Mouse (Mus musculus) limb, embryonic 15.5 days (tissue): Measurements from ENCODE around the gene Zp3. TPM values are rescaled to one million over a fixed set of nuclear protein-coding genes. Genes with fewer than 3 reads are reported as not detected.
A peak's percentile ranks its signal among the peaks of the same experiment; 100 is the strongest.

Source experiments
- ATAC-seq: fragments of 200-750 bp; cut with Nextera tagmentation; 2 replicates; pipeline ENCODE4 v1.8.0; 2017; ENCODE audit warnings: low read depth, moderate TSS enrichment; ENCODE audit not compliant: insufficient number of reproducible peaks, low FRiP score, low TSS enrichment
- H3K27ac ChIP-seq: fragments of 300-500 bp; sonication (generic); 2 replicates; pipeline ENCODE4 v1.5.1; 2015; ENCODE audit warnings: moderate library complexity, mild to moderate bottlenecking, inconsistent platforms
- H3K27me3 ChIP-seq: fragments of 300-500 bp; sonication (generic); 2 replicates; pipeline ENCODE4 v1.6.1; 2015; ENCODE audit warnings: inconsistent platforms
- H3K36me3 ChIP-seq: fragments of 300-500 bp; sonication (generic); 2 replicates; pipeline ENCODE4 v1.6.1; 2015; ENCODE audit warnings: inconsistent platforms
- H3K4me1 ChIP-seq: fragments of 300-500 bp; sonication (generic); 2 replicates; pipeline ENCODE4 v1.6.1; 2015; ENCODE audit warnings: inconsistent platforms
- H3K4me2 ChIP-seq: fragments of 300-500 bp; sonication (generic); 2 replicates; pipeline ENCODE4 v1.6.1; 2015; ENCODE audit warnings: mild to moderate bottlenecking, inconsistent platforms
- H3K4me3 ChIP-seq: fragments of 300-500 bp; sonication (generic); 2 replicates; pipeline ENCODE4 v1.5.1; 2015; ENCODE audit warnings: mild to moderate bottlenecking, inconsistent platforms
- H3K9ac ChIP-seq: fragments of 300-500 bp; sonication (generic); 2 replicates; pipeline ENCODE4 v1.6.1; 2015; ENCODE audit warnings: inconsistent platforms
- H3K9me3 ChIP-seq: fragments of 300-500 bp; sonication (generic); 2 replicates; pipeline ENCODE4 v1.6.1; 2016; ENCODE audit warnings: inconsistent platforms
- WGBS: fragments of 180-500 bp; shearing (Covaris S2); methylation state at CpG from one replicate; pipeline ENCODE4 v1.1.7; 2015; 5-methylcytosine and 5-hydroxymethylcytosine counted together
- polyA plus RNA-seq: library from polyadenylated mRNA; unstranded; fragments of >200 nt; fragmentation: Nextera tagmentation; extraction: Ambion mirVana; gene quantifications from 2 replicates; pipeline ENCODE4 v1.2.1, GENCODE M21; 2015

The Zp3 gene
- polyA plus RNA-seq, 1 experiment from 2014 or later = 0.44 TPM

GRCm38 (mm10) chr5:135963280-135963627 lies 16.6 kb upstream of the Zp3 start:
- 6% methylated on average over 6 of the region's 6 CpGs for WGBS
- Histone ChIP-seq H3K27me3 (no peaks in the 10 kb centered on the region), H3K9me3 (no peaks in the 10 kb centered on the region), H3K27ac (peak overlapping the region; percentile 97), H3K4me3 (peak overlapping the region; percentile 68), H3K4me1 (peaks cover 24% of the 10 kb centered on the region), H3K9ac (peak overlapping the region; percentile 89), H3K36me3 (no peaks in the 10 kb centered on the region), H3K4me2 (peak overlapping the region; percentile 95)
- ATAC-seq = no peak

GRCm38 (mm10) chr5:135965501-135965930 lies 14.4 kb upstream of the Zp3 start:
- Histone ChIP-seq H3K4me3 (peak overlapping the region; percentile 28), H3K4me2 (peak overlapping the region; percentile 54), H3K36me3 (no peaks in the 10 kb centered on the region), H3K9ac (no peak overlapping the region), H3K27ac (no peak overlapping the region), H3K9me3 (no peaks in the 10 kb centered on the region), H3K27me3 (no peaks in the 10 kb centered on the region), H3K4me1 (peaks cover 22% of the 10 kb centered on the region)
- 9% methylated on average over 24 of the region's 24 CpGs for WGBS
- no peak for ATAC-seq

- Histone ChIP-seq H3K27me3 (no peaks in the 10 kb centered on the region), H3K4me2 (no peak overlapping the region), H3K9me3 (no peaks in the 10 kb centered on the region), H3K36me3 (no peaks in the 10 kb centered on the region), H3K4me1 (peaks cover 18% of the 10 kb centered on the region), H3K4me3 (no peak overlapping the region), H3K27ac (no peak overlapping the region), H3K9ac (no peak overlapping the region)
- 67% methylated on average over 9 of the region's 9 CpGs for WGBS
- ATAC-seq = no peak
Observed at GRCm38 (mm10) chr5:135966866-135967265, 13.0 kb upstream of the Zp3 start.

GRCm38 (mm10) chr5:135968781-135969180 lies 11.1 kb upstream of the Zp3 start:
- Histone ChIP-seq H3K27me3 (no peaks in the 10 kb centered on the region), H3K36me3 (no peaks in the 10 kb centered on the region), H3K9me3 (no peaks in the 10 kb centered on the region), H3K4me3 (no peak overlapping the region), H3K9ac (no peak overlapping the region), H3K4me2 (no peak overlapping the region), H3K27ac (no peak overlapping the region), H3K4me1 (peaks cover 10% of the 10 kb centered on the region)
- no peak for ATAC-seq
- 64% methylated on average over 1 of the region's 1 CpGs for WGBS

- no peak overlapping the region for H3K27ac ChIP-seq
- H3K9ac ChIP-seq = no peak overlapping the region
- H3K36me3 ChIP-seq = no peaks in the 10 kb centered on the region
- WGBS = 73% methylated on average over 6 of the region's 6 CpGs
- H3K4me3 ChIP-seq = no peak overlapping the region
- H3K27me3 ChIP-seq = no peaks in the 10 kb centered on the region
- 0 out of 2 replicates have a peak, but pooled peaks have one; percentile 2 for ATAC-seq
- no peaks in the 10 kb centered on the region for H3K9me3 ChIP-seq
- H3K4me1 ChIP-seq = peaks cover 6% of the 10 kb centered on the region
- H3K4me2 ChIP-seq = no peak overlapping the region
Observed at GRCm38 (mm10) chr5:135970247-135970646, 9.7 kb upstream of the Zp3 start.

GRCm38 (mm10) chr5:135971876-135972275 lies 8.0 kb upstream of the Zp3 start:
- no peak overlapping the region for H3K4me2 ChIP-seq
- H3K4me3 ChIP-seq = no peak overlapping the region
- WGBS = 87% methylated on average over 7 of the region's 7 CpGs
- H3K9me3 ChIP-seq = no peaks in the 10 kb centered on the region
- no peaks in the 10 kb centered on the region for H3K27me3 ChIP-seq
- no peaks in the 10 kb centered on the region for H3K36me3 ChIP-seq
- H3K27ac ChIP-seq = no peak overlapping the region
- no peak overlapping the region for H3K9ac ChIP-seq
- H3K4me1 ChIP-seq = no peaks in the 10 kb centered on the region
- no peak for ATAC-seq

- WGBS = 13% methylated on average over 9 of the region's 9 CpGs
- Histone ChIP-seq H3K4me3 (peak within 1 kb of the TSS; percentile 14; the same call in 1 of the 2 replicates), H3K4me2 (peak within 1 kb of the TSS; percentile 17; the same call in 1 of the 2 replicates), H3K4me1 (no peaks in the 10 kb centered on the region), H3K9ac (0 out of 2 replicates have a peak within 1 kb of the TSS, but pooled peaks have one; percentile 11), H3K9me3 (no peaks in the 10 kb centered on the region), H3K27me3 (no peaks in the 10 kb centered on the region), H3K36me3 (no peaks in the 10 kb centered on the region), H3K27ac (no peak within 1 kb of the TSS)
- no peak for ATAC-seq
Observed at GRCm38 (mm10) chr5:135974365-135974764, 5.5 kb upstream of the Zp3 start, which contains the start of gene Ssc4d. Gene Ssc4d, minus strand, starts transcription at chr5:135974531.

- 91% methylated on average over 8 of the region's 8 CpGs for WGBS
Observed at GRCm38 (mm10) chr5:135975893-135976668, 3.8 kb upstream of the Zp3 start.

GRCm38 (mm10) chr5:135979381-135979780 lies 518 bp upstream of the Zp3 start:
- H3K27ac ChIP-seq = no peak overlapping the region
- H3K4me2 ChIP-seq = no peak overlapping the region
- H3K9ac ChIP-seq = no peak overlapping the region
- no peaks in the 10 kb centered on the region for H3K36me3 ChIP-seq
- no peak overlapping the region for H3K4me3 ChIP-seq
- H3K27me3 ChIP-seq = no peaks in the 10 kb centered on the region
- no peaks in the 10 kb centered on the region for H3K9me3 ChIP-seq
- WGBS = 73% methylated on average over 5 of the region's 5 CpGs
- H3K4me1 ChIP-seq = peaks cover 7% of the 10 kb centered on the region
- ATAC-seq = no peak

More at GRCm38 (mm10) chr5:135975893-135976668, 3.8 kb upstream of the Zp3 start:
- no peak overlapping the region for H3K27ac ChIP-seq
- no peaks in the 10 kb centered on the region for H3K4me1 ChIP-seq
- ATAC-seq = no peak
- no peaks in the 10 kb centered on the region for H3K27me3 ChIP-seq
- no peak overlapping the region for H3K4me2 ChIP-seq
- no peaks in the 10 kb centered on the region for H3K9me3 ChIP-seq
- H3K9ac ChIP-seq = no peak overlapping the region
- no peaks in the 10 kb centered on the region for H3K36me3 ChIP-seq
- H3K4me3 ChIP-seq = no peak overlapping the region

- H3K27me3 ChIP-seq = no peaks in the 10 kb centered on the region
- H3K9me3 ChIP-seq = no peaks in the 10 kb centered on the region
- 33% methylated on average over 6 of the region's 6 CpGs for WGBS
- no peak overlapping the region for H3K4me3 ChIP-seq
- no peak overlapping the region for H3K9ac ChIP-seq
- no peak overlapping the region for H3K27ac ChIP-seq
- H3K4me1 ChIP-seq = peaks cover 7% of the 10 kb centered on the region
- ATAC-seq = peak; percentile 11; the same call in 1 of the 2 replicates
- H3K4me2 ChIP-seq = no peak overlapping the region
- H3K36me3 ChIP-seq = no peaks in the 10 kb centered on the region
Observed at GRCm38 (mm10) chr5:135982398-135982797, 2.5 kb downstream of the Zp3 start.

GRCm38 (mm10) chr5:135984546-135985044 lies 4.7 kb downstream of the Zp3 start:
- Histone ChIP-seq H3K4me1 (peaks cover 7% of the 10 kb centered on the region), H3K27me3 (no peaks in the 10 kb centered on the region), H3K27ac (no peak overlapping the region), H3K9ac (no peak overlapping the region), H3K4me2 (no peak overlapping the region), H3K36me3 (no peaks in the 10 kb centered on the region), H3K9me3 (no peaks in the 10 kb centered on the region), H3K4me3 (no peak overlapping the region)
- WGBS = 73% methylated on average over 6 of the region's 6 CpGs
- no peak for ATAC-seq

- H3K4me2 ChIP-seq = no peak overlapping the region
- no peak overlapping the region for H3K4me3 ChIP-seq
- no peaks in the 10 kb centered on the region for H3K9me3 ChIP-seq
- no peak overlapping the region for H3K27ac ChIP-seq
- no peaks in the 10 kb centered on the region for H3K36me3 ChIP-seq
- WGBS = 53% methylated on average over 11 of the region's 11 CpGs
- H3K27me3 ChIP-seq = no peaks in the 10 kb centered on the region
- peak overlapping the region; percentile 8; the same call in 1 of the 2 replicates for H3K9ac ChIP-seq
- ATAC-seq = no peak
- peaks cover 6% of the 10 kb centered on the region for H3K4me1 ChIP-seq
Observed at GRCm38 (mm10) chr5:135987248-135987647, 7.3 kb downstream of the Zp3 start.
